Mouse (Mus musculus) retina, adult 2 months (tissue): ENCODE measurements around the gene Cog3.

Experiments
- DNase-seq: peaks from one replicate; pipeline ENCODE4 v3.0.0-alpha.2; 2012; ENCODE audit warnings: low read depth, low spot score

Gene Cog3

GRCm38 (mm10) chr14:75761028-75761805, 6.9 kb upstream of the Cog3 start:
- peak; percentile 18 for DNase-seq

- no peak for DNase-seq
Measured at GRCm38 (mm10) chr14:75758401-75758800, 4.1 kb upstream of the Cog3 start.

GRCm38 (mm10) chr14:75757821-75758220, 3.5 kb upstream of the Cog3 start:
- DNase-seq: no peak

GRCm38 (mm10) chr14:75756971-75757370, 2.7 kb upstream of the Cog3 start:
- DNase-seq: no peak

- no peak for DNase-seq
Measured at GRCm38 (mm10) chr14:75753206-75753605, 1.1 kb downstream of the Cog3 start.

GRCm38 (mm10) chr14:75751040-75751439, 3.3 kb downstream of the Cog3 start:
- no peak for DNase-seq

- no peak for DNase-seq
Measured at GRCm38 (mm10) chr14:75749123-75749522, 5.2 kb downstream of the Cog3 start.

- no peak for DNase-seq
Measured at GRCm38 (mm10) chr14:75747960-75748359, 6.4 kb downstream of the Cog3 start.

GRCm38 (mm10) chr14:75741904-75742303, 12.4 kb downstream of the Cog3 start:
- DNase-seq: no peak

GRCm38 (mm10) chr14:75735597-75735996, 18.7 kb downstream of the Cog3 start:
- DNase-seq: no peak

- no peak for DNase-seq
Measured at GRCm38 (mm10) chr14:75732631-75733030, 21.7 kb downstream of the Cog3 start.

- DNase-seq: no peak
Measured at GRCm38 (mm10) chr14:75731361-75731760, 23.0 kb downstream of the Cog3 start.

- DNase-seq: no peak
Measured at GRCm38 (mm10) chr14:75728111-75728510, 26.2 kb downstream of the Cog3 start.

- no peak for DNase-seq
Measured at GRCm38 (mm10) chr14:75727046-75727445, 27.3 kb downstream of the Cog3 start.

GRCm38 (mm10) chr14:75722816-75723215, 31.5 kb downstream of the Cog3 start:
- no peak for DNase-seq

- peak; percentile 60 for DNase-seq
Measured at GRCm38 (mm10) chr14:75721977-75722563, 32.2 kb downstream of the Cog3 start.

- DNase-seq: no peak
Measured at GRCm38 (mm10) chr14:75720121-75720520, 34.2 kb downstream of the Cog3 start.

- DNase-seq: no peak
Measured at GRCm38 (mm10) chr14:75716410-75716809, 37.9 kb downstream of the Cog3 start.

GRCm38 (mm10) chr14:75713661-75714060, 40.7 kb downstream of the Cog3 start:
- no peak for DNase-seq

GRCm38 (mm10) chr14:75712687-75713086, 41.6 kb downstream of the Cog3 start:
- DNase-seq: no peak

- no peak for DNase-seq
Measured at GRCm38 (mm10) chr14:75711731-75712130, 42.6 kb downstream of the Cog3 start.

- DNase-seq: no peak
Measured at GRCm38 (mm10) chr14:75708986-75709385, 45.3 kb downstream of the Cog3 start.

- DNase-seq: no peak
Measured at GRCm38 (mm10) chr14:75707771-75708170, 46.5 kb downstream of the Cog3 start.
